Comparison of ENCODE assay signal across 26 mouse cellular contexts in the genomic region with DNA sequence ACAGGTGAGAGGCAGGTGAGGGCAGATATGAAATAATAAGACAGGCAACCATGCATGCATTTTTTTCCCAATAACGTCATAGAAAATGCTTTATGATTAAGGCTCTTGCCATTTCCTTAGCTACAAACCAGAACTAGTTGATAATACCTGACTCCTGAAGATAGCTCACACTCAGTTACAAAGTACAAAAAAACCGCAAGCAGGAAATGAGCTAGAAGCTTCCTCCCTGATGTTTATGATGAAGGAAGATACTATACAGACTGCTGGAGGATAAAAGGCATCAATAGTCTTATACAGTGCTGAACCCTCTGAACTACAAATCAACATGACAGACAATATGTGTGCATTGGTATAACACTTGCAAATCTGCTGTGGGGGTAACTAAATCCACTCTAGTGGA.
DNase-seq lines count a peak whose midpoint lies in the region; ATAC-seq lines count a peak whose summit lies in the region.
"Had no signal": no experiment of that assay in that cellular context is flagged by ENCODE, and none has a peak within 500 bp of the region (broad histone marks: within the 10 kb centered on the region; RNA-seq: fewer than 3 reads in every experiment).

No protein-coding gene starts in this region.

- H3K27ac ChIP-seq in midbrain, embryonic 15.5 days = no peak overlapping the region
- H3K27ac ChIP-seq: embryonic facial prominence, embryonic 10.5 days; embryonic facial prominence, embryonic 13.5 days; forebrain, embryonic 12.5 days; forebrain, embryonic 15.5 days; heart, adult 2 months; heart, embryonic 10.5 days; heart, embryonic 13.5 days; hindbrain, embryonic 14.5 days; hindbrain, postnatal 0 days had no signal

- DNase-seq in thymus, postnatal 0 days (ENCODE audit: low spot score) = peak; percentile 7
- DNase-seq in thymus, postnatal 4 days = no peak
- peak; percentile 67 for DNase-seq in naive thymus-derived CD4-positive, alpha-beta T cell, adult 2 months (ENCODE audit: low read depth)
- no peak for DNase-seq in liver
- DNase-seq: adrenal gland, adult 2 months; adrenal gland, postnatal 14 days; cerebellum, adult 11 months; cerebellum, adult 2 months; cerebellum, adult 9-11 months; cerebellum, postnatal 25 days; embryo, embryonic 11 days; gastrocnemius, postnatal 25 days; heart, adult 2 months; heart, postnatal 14 days; heart, postnatal 4 days had no signal

- WGBS in midbrain, embryonic 15.5 days = 93% methylated on average over 2 of the region's 2 CpGs

- no peaks in the 10 kb centered on the region for H3K4me1 ChIP-seq in midbrain, embryonic 15.5 days
- H3K4me1 ChIP-seq: embryonic facial prominence, embryonic 10.5 days; embryonic facial prominence, embryonic 13.5 days; forebrain, embryonic 12.5 days; forebrain, embryonic 15.5 days; heart, embryonic 10.5 days; heart, embryonic 13.5 days had no signal

- H3K9me3 ChIP-seq in midbrain, embryonic 15.5 days = no peaks in the 10 kb centered on the region
- H3K9me3 ChIP-seq: embryonic facial prominence, embryonic 10.5 days; embryonic facial prominence, embryonic 13.5 days; forebrain, embryonic 12.5 days; forebrain, embryonic 15.5 days; heart, embryonic 10.5 days; heart, embryonic 13.5 days had no signal

- no peaks in the 10 kb centered on the region for H3K36me3 ChIP-seq in midbrain, embryonic 15.5 days (replicated peaks)
- H3K36me3 ChIP-seq: embryonic facial prominence, embryonic 10.5 days; embryonic facial prominence, embryonic 13.5 days; forebrain, embryonic 12.5 days; forebrain, embryonic 15.5 days; heart, embryonic 10.5 days; heart, embryonic 13.5 days had no signal

- no peak overlapping the region for H3K4me2 ChIP-seq in midbrain, embryonic 15.5 days
- H3K4me2 ChIP-seq: embryonic facial prominence, embryonic 13.5 days; forebrain, embryonic 12.5 days; forebrain, embryonic 15.5 days; heart, embryonic 13.5 days; hindbrain, embryonic 14.5 days had no signal

- no peak overlapping the region for H3K9ac ChIP-seq in midbrain, embryonic 15.5 days
- H3K9ac ChIP-seq: embryonic facial prominence, embryonic 13.5 days; forebrain, embryonic 12.5 days; forebrain, embryonic 15.5 days; heart, embryonic 13.5 days; hindbrain, embryonic 14.5 days had no signal

- ATAC-seq in activated CD4-positive, CD25-positive, alpha-beta regulatory T cell, adult 4 months = peak; percentile 57
- ATAC-seq in midbrain, embryonic 15.5 days (replicated peaks) = no peak
- ATAC-seq: forebrain, embryonic 15.5 days; hindbrain, postnatal 0 days had no signal

- no peaks in the 10 kb centered on the region for H3K27me3 ChIP-seq in midbrain, embryonic 15.5 days (replicated peaks)
- H3K27me3 ChIP-seq: embryonic facial prominence, embryonic 13.5 days; forebrain, embryonic 12.5 days; forebrain, embryonic 15.5 days; heart, embryonic 13.5 days had no signal

- H3K4me3 ChIP-seq in midbrain, embryonic 15.5 days = no peak overlapping the region
- H3K4me3 ChIP-seq: embryonic facial prominence, embryonic 10.5 days; embryonic facial prominence, embryonic 13.5 days; erythroblast, embryonic 14.5 days; forebrain, embryonic 12.5 days; forebrain, embryonic 15.5 days; heart, adult 2 months; heart, embryonic 10.5 days; heart, embryonic 13.5 days had no signal

Comparison
In these comparisons a context has a peak if more than half of its experiments do, and no peak if none do; other contexts are left out.
1. DNase-seq: peak in thymus, postnatal 0 days (single experiment) and naive thymus-derived CD4-positive, alpha-beta T cell, adult 2 months (single experiment); none in thymus, postnatal 4 days (single experiment) and liver (single experiment).